Mouse (Mus musculus) C2C12 (cell line): Measurements from ENCODE around the gene Aldh9a1. TPM values are rescaled to one million over a fixed set of nuclear protein-coding genes. Genes with fewer than 3 reads are reported as not detected.

ENCODE experiments used
- H3K27me3 ChIP-seq: one replicate; pipeline ENCODE4 v1.6.1; 2011; ENCODE audit not compliant: control insufficient read depth, insufficient read depth, insufficient read length
- H3K36me3 ChIP-seq: one replicate; pipeline ENCODE4 v1.6.1; 2011; ENCODE audit not compliant: control insufficient read depth, insufficient read depth
- H3K4me3 ChIP-seq: one replicate; pipeline ENCODE4 v1.5.1; 2011; ENCODE audit warnings: mild to moderate bottlenecking, control low read depth; ENCODE audit not compliant: poor library complexity, insufficient read depth, severe bottlenecking
- H3K79me2 ChIP-seq: one replicate; pipeline ENCODE4 v1.6.1; 2011; ENCODE audit not compliant: control insufficient read depth, insufficient read depth
- H3K79me3 ChIP-seq: one replicate; pipeline ENCODE4 v1.6.1; 2011; ENCODE audit warnings: low read depth, control low read depth
- H3ac ChIP-seq: one replicate; pipeline ENCODE3; 2011; ENCODE audit warnings: low read depth; ENCODE audit not compliant: control insufficient read depth, insufficient read length
- CEBPB ChIP-seq: IDR thresholded peaks from one replicate; pipeline ENCODE4 v1.6.1; 2011; ENCODE audit warnings: low read depth, mild to moderate bottlenecking, control low read depth, moderate library complexity
- CTCF ChIP-seq: IDR thresholded peaks from one replicate; pipeline ENCODE4 v1.5.1; 2011; ENCODE audit not compliant: control insufficient read depth, insufficient read depth, insufficient read length
- FOSL1 ChIP-seq: IDR thresholded peaks from one replicate; pipeline ENCODE4 v1.8.0; 2011; ENCODE audit warnings: mild to moderate bottlenecking, low read length; ENCODE audit not compliant: poor library complexity, insufficient read depth, severe bottlenecking
- MAX ChIP-seq: IDR thresholded peaks from one replicate; pipeline ENCODE4 v1.6.1; 2011; ENCODE audit warnings: mild to moderate bottlenecking, control low read depth
- MYOD1 ChIP-seq: IDR thresholded peaks from one replicate; pipeline ENCODE4 v1.6.1; 2011; ENCODE audit warnings: low read depth; ENCODE audit not compliant: control insufficient read depth, insufficient read length
- MYOG ChIP-seq: IDR thresholded peaks from one replicate; pipeline ENCODE4 v1.6.1; 2011; ENCODE audit not compliant: control insufficient read depth, insufficient read length; ENCODE audit errors: extremely low read depth
- USF1 ChIP-seq: IDR thresholded peaks from one replicate; pipeline ENCODE4 v1.6.1; 2011; ENCODE audit warnings: low read depth, mild to moderate bottlenecking, control low read depth, moderate library complexity
- polyA plus RNA-seq: library from polyadenylated mRNA; unstranded; fragments of >200 nt; fragmentation: generic; extraction: Trizol; gene quantifications from one replicate; pipeline ENCODE4 v1.2.1, GENCODE M21; 2012; ENCODE audit warnings: missing spikeins

The Aldh9a1 gene
- polyA plus RNA-seq, 1 experiment, result 29.4 TPM

- no peaks in the 10 kb centered on the region for H3K27me3 ChIP-seq
- H3K36me3 ChIP-seq, result no peaks in the 10 kb centered on the region
- H3K79me2 ChIP-seq, result peaks cover 47% of the 10 kb centered on the region
- no peak overlapping the region for H3ac ChIP-seq
- TF ChIP-seq USF1, result no peak
- TF ChIP-seq MAX, result no peak
- TF ChIP-seq MYOG, result no peak
- no peak for TF ChIP-seq CTCF
- TF ChIP-seq MYOD1, result no peak
- no peak for TF ChIP-seq CEBPB
- no peak for TF ChIP-seq FOSL1
- H3K79me3 ChIP-seq, result peaks cover 2% of the 10 kb centered on the region
- no peak overlapping the region for H3K4me3 ChIP-seq
Observed at GRCm38 (mm10) chr1:167387796-167388195, 38.0 kb downstream of the Aldh9a1 start.

- H3K79me3 ChIP-seq, result peaks cover 2% of the 10 kb centered on the region
- no peak for TF ChIP-seq MAX
- TF ChIP-seq MYOG, result no peak
- no peak for TF ChIP-seq CEBPB
- TF ChIP-seq MYOD1, result no peak
- no peak for TF ChIP-seq USF1
- TF ChIP-seq CTCF, result no peak
- no peak for TF ChIP-seq FOSL1
- no peaks in the 10 kb centered on the region for H3K27me3 ChIP-seq
- no peak overlapping the region for H3K4me3 ChIP-seq
- peaks cover 47% of the 10 kb centered on the region for H3K79me2 ChIP-seq
- no peaks in the 10 kb centered on the region for H3K36me3 ChIP-seq
- H3ac ChIP-seq, result no peak overlapping the region
Observed at GRCm38 (mm10) chr1:167388571-167388970, 38.8 kb downstream of the Aldh9a1 start.

DNA sequence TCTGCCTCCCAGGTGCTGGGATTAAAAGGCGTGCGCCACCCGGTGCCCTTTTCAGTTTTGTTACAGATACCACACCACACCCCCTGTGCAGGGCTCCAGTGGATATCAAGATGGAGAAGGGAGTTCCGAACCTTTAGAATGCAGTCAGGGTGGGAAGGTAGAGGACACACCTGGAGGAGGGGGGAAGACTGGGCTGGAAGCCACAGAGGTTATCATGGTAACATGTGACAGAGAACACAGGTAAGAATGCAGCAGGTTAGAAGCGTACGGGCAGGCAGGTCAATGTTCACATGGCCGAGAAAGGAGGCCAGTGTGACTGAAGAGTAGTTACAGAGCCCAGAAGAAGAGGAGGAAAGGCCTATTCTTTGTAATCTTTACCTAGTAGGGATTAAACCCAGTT is 39.8 kb downstream of the Aldh9a1 start:
- Histone ChIP-seq H3K27me3 (no peaks in the 10 kb centered on the region), H3K79me3 (peaks cover 2% of the 10 kb centered on the region), H3K4me3 (no peak overlapping the region), H3ac (no peak overlapping the region), H3K36me3 (no peaks in the 10 kb centered on the region), H3K79me2 (peaks cover 46% of the 10 kb centered on the region)
- no peak for TF ChIP-seq MAX
- TF ChIP-seq FOSL1, result no peak
- TF ChIP-seq MYOG, result no peak
- TF ChIP-seq USF1, result no peak
- TF ChIP-seq CEBPB, result no peak

- TF ChIP-seq MAX, result no peak
- no peak for TF ChIP-seq CEBPB
- no peak for TF ChIP-seq MYOG
- no peak for TF ChIP-seq FOSL1
- TF ChIP-seq MYOD1, result no peak
- TF ChIP-seq CTCF, result no peak
- no peak for TF ChIP-seq USF1
- Histone ChIP-seq H3ac (no peak overlapping the region), H3K4me3 (no peak overlapping the region), H3K79me3 (peaks cover 2% of the 10 kb centered on the region), H3K27me3 (no peaks in the 10 kb centered on the region), H3K79me2 (peaks cover 38% of the 10 kb centered on the region), H3K36me3 (no peaks in the 10 kb centered on the region)
Observed at GRCm38 (mm10) chr1:167390381-167390780, 40.6 kb downstream of the Aldh9a1 start.

DNA sequence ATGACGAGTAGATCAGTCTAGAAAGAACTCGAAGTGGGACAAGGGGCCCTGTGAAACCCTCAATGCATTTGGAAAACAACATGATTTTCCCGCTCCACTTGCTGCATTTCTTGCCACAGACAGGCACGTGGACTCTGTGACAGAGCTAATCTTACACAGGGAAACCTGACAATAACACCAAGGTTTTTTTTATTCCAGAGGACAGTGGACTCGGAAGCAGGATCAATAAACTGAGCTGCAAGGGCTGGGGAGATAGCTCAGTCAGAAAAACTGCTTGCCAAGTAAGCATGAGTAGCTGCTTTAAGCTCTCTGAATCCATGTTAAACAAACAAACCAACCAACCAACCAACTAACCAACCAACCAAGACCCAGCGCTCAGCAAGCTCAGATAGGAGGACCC is 41.5 kb downstream of the Aldh9a1 start:
- TF ChIP-seq MAX, result no peak
- no peak for TF ChIP-seq MYOG
- no peak for TF ChIP-seq CEBPB
- TF ChIP-seq USF1, result no peak
- no peak for TF ChIP-seq FOSL1
- TF ChIP-seq MYOD1, result no peak
- no peak for TF ChIP-seq CTCF
- H3K36me3 ChIP-seq, result no peaks in the 10 kb centered on the region
- no peak overlapping the region for H3ac ChIP-seq
- H3K79me3 ChIP-seq, result peaks cover 2% of the 10 kb centered on the region
- no peaks in the 10 kb centered on the region for H3K27me3 ChIP-seq
- H3K79me2 ChIP-seq, result peaks cover 38% of the 10 kb centered on the region
- H3K4me3 ChIP-seq, result no peak overlapping the region

- H3K4me3 ChIP-seq, result peak overlapping the region; percentile 44
Observed at GRCm38 (mm10) chr1:167392031-167392640, 42.3 kb downstream of the Aldh9a1 start.

More at GRCm38 (mm10) chr1:167392031-167392640, 42.3 kb downstream of the Aldh9a1 start:
- H3K79me2 ChIP-seq, result peaks cover 38% of the 10 kb centered on the region
- H3K27me3 ChIP-seq, result no peaks in the 10 kb centered on the region
- no peaks in the 10 kb centered on the region for H3K36me3 ChIP-seq
- peaks cover 2% of the 10 kb centered on the region for H3K79me3 ChIP-seq
- H3ac ChIP-seq, result no peak overlapping the region
- TF ChIP-seq MAX, result no peak
- no peak for TF ChIP-seq USF1
- TF ChIP-seq MYOG, result no peak
- TF ChIP-seq FOSL1, result no peak
- TF ChIP-seq MYOD1, result no peak
- no peak for TF ChIP-seq CTCF
- no peak for TF ChIP-seq CEBPB
